Mouse (Mus musculus): ENCODE data around the gene Pcnt. TPM values are rescaled to one million over a fixed set of nuclear protein-coding genes. Genes with fewer than 3 reads are reported as not detected.

The Pcnt gene
- polyA plus RNA-seq, 2 experiments: 17.3 to 32.8 TPM

DNA sequence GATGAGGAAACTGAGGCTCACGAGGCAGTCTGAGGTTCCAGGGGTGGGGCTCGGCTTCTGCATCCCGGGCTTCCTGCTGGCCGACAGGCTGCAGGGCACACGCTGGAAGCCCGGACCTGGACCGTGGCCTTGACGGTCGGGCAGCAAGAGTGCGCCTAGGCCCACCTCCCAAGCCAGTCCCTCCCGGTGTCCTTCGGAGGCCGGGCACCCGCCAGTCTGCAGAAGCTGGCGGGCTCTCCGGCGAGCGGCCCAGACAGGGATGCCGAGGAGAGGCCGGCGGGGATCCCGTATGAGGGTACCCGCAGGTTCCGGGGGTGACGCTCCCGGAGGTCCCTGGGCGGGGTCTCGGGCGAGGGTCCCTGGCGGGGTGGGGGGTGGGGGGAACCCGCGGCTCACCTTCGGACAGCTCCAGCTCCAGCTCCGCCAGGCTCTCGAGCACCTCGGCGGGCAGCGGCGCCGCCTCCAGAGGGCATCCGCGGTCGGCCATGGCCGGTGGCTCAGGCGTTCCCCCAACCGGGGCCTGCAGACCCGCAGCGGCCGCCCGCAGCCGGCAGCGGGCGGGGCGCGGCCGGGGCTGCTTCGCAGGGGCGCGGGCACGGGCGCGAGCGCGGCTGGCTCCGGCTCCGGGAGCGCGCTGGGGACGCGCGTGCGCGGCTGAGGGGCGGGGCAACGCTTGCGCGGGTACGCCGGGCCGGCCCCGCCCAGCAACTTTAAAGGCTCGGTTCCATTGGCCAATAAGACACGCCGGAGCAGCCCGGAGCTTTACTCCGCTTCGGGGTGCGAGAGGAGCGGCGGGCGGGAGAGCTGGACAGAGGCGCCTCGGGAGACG is 97.7 kb downstream of the Pcnt start, which contains the start of gene Dip2a:
Dip2a (minus strand) TSS at position 581 of the 829 bp plus-strand sequence.
- Histone ChIP-seq H3K4me1 (ENCODE audit: control insufficient read depth, insufficient read depth, low read length) (peaks cover 23% of the 10 kb centered on the region), H3K9ac (ENCODE audit: low read depth, low read length, severe bottlenecking) (peak within 1 kb of the TSS; percentile 88), H3K4me3 (replicated peaks; ENCODE audit: low read length) (peak within 1 kb of the TSS; percentile 90), H3K4me2 (replicated peaks; ENCODE audit: low read depth, low read length, severe bottlenecking) (peak within 1 kb of the TSS; percentile 80), H3K9me3 (ENCODE audit: control insufficient read depth, low read length) (no peaks in the 10 kb centered on the region), H3K27ac (replicated peaks; ENCODE audit: low read depth, low read length) (peak within 1 kb of the TSS; percentile 79), H3K36me3 (ENCODE audit: control insufficient read depth, insufficient read depth, low read length) (no peaks in the 10 kb centered on the region), H3K27me3 (ENCODE audit: control insufficient read depth, insufficient read depth, low read length) (no peaks in the 10 kb centered on the region)
- WGBS: 2% methylated on average over 32 of the region's 94 CpGs
- peak; percentile 56; the same call in 1 of the 2 replicates for TF ChIP-seq POLR2A (IDR thresholded peaks at IDR 0.05; ENCODE audit: borderline replicate concordance, extremely low read depth, insufficient read depth, insufficient read length)
- peak; percentile 92 for ATAC-seq (ENCODE audit: low FRiP score, low read depth)
- peak; percentile 87 for DNase-seq (ENCODE audit: low spot score)

DNA sequence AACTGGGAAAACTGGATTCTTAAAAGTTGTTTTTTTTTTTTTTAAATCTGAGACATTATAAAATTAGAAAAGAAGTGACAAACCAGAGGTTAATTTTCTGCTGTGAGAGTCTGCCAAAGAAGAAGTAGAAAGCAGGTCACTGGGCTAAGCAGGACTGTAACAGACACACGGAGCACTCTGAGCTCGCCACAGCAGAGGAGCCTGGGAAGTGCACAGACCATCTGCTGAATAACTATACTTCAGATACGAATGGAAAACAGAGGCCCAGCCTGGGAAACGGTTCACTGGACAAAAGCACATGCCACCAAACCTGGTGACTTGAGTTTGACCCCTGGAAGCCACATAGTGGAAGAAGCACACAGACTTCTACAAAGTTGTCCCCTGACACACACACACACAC is 108.2 kb downstream of the Pcnt start:
- 56% methylated on average over 4 of the region's 4 CpGs for WGBS
- Histone ChIP-seq H3K9ac (ENCODE audit: low read depth, low read length, severe bottlenecking) (no peak overlapping the region), H3K9me3 (ENCODE audit: control insufficient read depth, low read length) (no peaks in the 10 kb centered on the region), H3K36me3 (ENCODE audit: control insufficient read depth, insufficient read depth, low read length) (no peaks in the 10 kb centered on the region), H3K4me1 (ENCODE audit: control insufficient read depth, insufficient read depth, low read length) (no peaks in the 10 kb centered on the region), H3K4me3 (replicated peaks; ENCODE audit: low read length) (no peak overlapping the region), H3K27ac (replicated peaks; ENCODE audit: low read depth, low read length) (no peak overlapping the region), H3K4me2 (replicated peaks; ENCODE audit: low read depth, low read length, severe bottlenecking) (no peak overlapping the region), H3K27me3 (ENCODE audit: control insufficient read depth, insufficient read depth, low read length) (no peaks in the 10 kb centered on the region)
- DNase-seq (ENCODE audit: low spot score) (no peak), ATAC-seq (ENCODE audit: low FRiP score, low read depth) (no peak)
- no peak for TF ChIP-seq POLR2A (IDR thresholded peaks at IDR 0.05; ENCODE audit: borderline replicate concordance, extremely low read depth, insufficient read depth, insufficient read length)

DNA sequence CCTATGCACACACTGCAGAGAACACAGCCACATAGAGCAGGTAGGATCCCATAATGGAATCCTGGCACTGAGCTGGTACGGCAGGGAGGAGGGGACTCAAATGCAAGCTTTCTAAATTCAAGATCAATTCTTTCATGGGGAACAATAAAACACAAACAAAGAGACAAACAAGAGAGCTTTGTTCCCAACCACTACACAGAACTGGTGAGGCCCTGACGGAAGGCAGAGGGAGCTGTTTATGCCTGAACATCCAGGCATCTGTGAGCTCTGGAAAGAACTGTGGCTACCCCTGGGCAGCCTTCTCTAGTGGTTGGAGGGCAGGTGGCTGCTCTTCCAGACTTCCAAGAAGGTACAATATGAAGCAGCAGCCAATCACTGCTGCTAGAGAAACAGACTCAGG is 110.5 kb downstream of the Pcnt start:
- no peak for TF ChIP-seq POLR2A (IDR thresholded peaks at IDR 0.05; ENCODE audit: borderline replicate concordance, extremely low read depth, insufficient read depth, insufficient read length)

DNA sequence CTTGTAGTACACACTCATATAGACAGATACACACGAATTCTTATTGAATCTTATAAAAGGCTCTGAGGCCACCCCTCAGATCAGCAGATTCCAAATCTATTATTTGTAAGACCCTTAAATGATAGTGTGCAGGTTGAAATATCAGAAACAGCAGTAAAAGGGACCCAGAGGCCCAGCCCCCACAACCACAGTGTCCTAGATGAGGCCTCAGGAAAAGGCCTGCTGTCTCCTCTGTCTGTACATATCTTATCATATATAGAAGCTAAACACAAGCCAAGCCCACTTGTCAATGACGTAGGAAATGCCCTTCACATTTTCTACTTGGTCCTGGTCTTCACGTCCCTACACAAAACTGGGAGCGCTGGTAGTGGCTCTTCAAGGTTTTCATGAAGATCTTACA is 113.5 kb downstream of the Pcnt start:
- H3K4me2 ChIP-seq (replicated peaks; ENCODE audit: low read depth, low read length, severe bottlenecking): no peak overlapping the region
- no peaks in the 10 kb centered on the region for H3K9me3 ChIP-seq (ENCODE audit: control insufficient read depth, low read length)
- H3K27me3 ChIP-seq (ENCODE audit: control insufficient read depth, insufficient read depth, low read length): no peaks in the 10 kb centered on the region
- H3K4me3 ChIP-seq (replicated peaks; ENCODE audit: low read length): no peak overlapping the region
- H3K36me3 ChIP-seq (ENCODE audit: control insufficient read depth, insufficient read depth, low read length): 0 out of 2 replicates have a peak, but pooled peaks cover 8% of the 10 kb centered on the region
- 88% methylated on average over 4 of the region's 4 CpGs for WGBS
- H3K9ac ChIP-seq (ENCODE audit: low read depth, low read length, severe bottlenecking): no peak overlapping the region
- TF ChIP-seq POLR2A (IDR thresholded peaks at IDR 0.05; ENCODE audit: borderline replicate concordance, extremely low read depth, insufficient read depth, insufficient read length): no peak
- DNase-seq (ENCODE audit: low spot score) (no peak), ATAC-seq (ENCODE audit: low FRiP score, low read depth) (no peak)
- no peak overlapping the region for H3K27ac ChIP-seq (replicated peaks; ENCODE audit: low read depth, low read length)
- H3K4me1 ChIP-seq (ENCODE audit: control insufficient read depth, insufficient read depth, low read length): no peaks in the 10 kb centered on the region

More for the DNA sequence above, 110.5 kb downstream of the Pcnt start:
- no peak overlapping the region for H3K4me2 ChIP-seq (replicated peaks; ENCODE audit: low read depth, low read length, severe bottlenecking)
- H3K9ac ChIP-seq (ENCODE audit: low read depth, low read length, severe bottlenecking): no peak overlapping the region
- H3K27me3 ChIP-seq (ENCODE audit: control insufficient read depth, insufficient read depth, low read length): no peaks in the 10 kb centered on the region
- no peaks in the 10 kb centered on the region for H3K4me1 ChIP-seq (ENCODE audit: control insufficient read depth, insufficient read depth, low read length)
- H3K9me3 ChIP-seq (ENCODE audit: control insufficient read depth, low read length): no peaks in the 10 kb centered on the region
- ATAC-seq (ENCODE audit: low FRiP score, low read depth): no peak
- DNase-seq (ENCODE audit: low spot score): no peak
- 81% methylated on average over 2 of the region's 2 CpGs for WGBS
- no peak overlapping the region for H3K27ac ChIP-seq (replicated peaks; ENCODE audit: low read depth, low read length)
- H3K36me3 ChIP-seq (ENCODE audit: control insufficient read depth, insufficient read depth, low read length): no peaks in the 10 kb centered on the region
- no peak overlapping the region for H3K4me3 ChIP-seq (replicated peaks; ENCODE audit: low read length)

DNA sequence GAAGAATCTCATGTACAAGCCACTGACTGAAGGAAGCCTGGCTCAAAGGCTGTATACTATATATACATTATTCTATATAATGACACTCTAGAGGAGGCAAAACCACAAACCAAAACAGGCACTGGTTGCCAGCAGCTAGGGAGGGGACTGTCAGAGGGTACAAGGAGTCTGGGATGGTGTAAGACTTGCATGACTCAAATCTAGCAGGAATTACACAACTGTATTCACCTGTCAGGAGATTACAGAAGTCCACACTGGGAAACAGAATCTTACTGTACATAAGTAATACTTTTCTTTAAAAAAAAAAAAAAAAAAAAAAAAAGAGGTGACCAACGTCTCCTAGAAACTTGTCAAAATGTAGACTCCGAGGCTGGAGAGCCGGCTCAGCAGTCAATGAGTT is 114.0 kb downstream of the Pcnt start:
- Histone ChIP-seq H3K36me3 (ENCODE audit: control insufficient read depth, insufficient read depth, low read length) (peaks cover 8% of the 10 kb centered on the region; the same call in 1 of the 2 replicates), H3K4me3 (replicated peaks; ENCODE audit: low read length) (no peak overlapping the region), H3K4me2 (replicated peaks; ENCODE audit: low read depth, low read length, severe bottlenecking) (no peak overlapping the region), H3K27ac (replicated peaks; ENCODE audit: low read depth, low read length) (no peak overlapping the region), H3K9ac (ENCODE audit: low read depth, low read length, severe bottlenecking) (no peak overlapping the region), H3K4me1 (ENCODE audit: control insufficient read depth, insufficient read depth, low read length) (no peaks in the 10 kb centered on the region), H3K27me3 (ENCODE audit: control insufficient read depth, insufficient read depth, low read length) (no peaks in the 10 kb centered on the region), H3K9me3 (ENCODE audit: control insufficient read depth, low read length) (no peaks in the 10 kb centered on the region)
- ATAC-seq (ENCODE audit: low FRiP score, low read depth): no peak
- 76% methylated on average over 3 of the region's 3 CpGs for WGBS
- TF ChIP-seq POLR2A (IDR thresholded peaks at IDR 0.05; ENCODE audit: borderline replicate concordance, extremely low read depth, insufficient read depth, insufficient read length): no peak
- no peak for DNase-seq (ENCODE audit: low spot score)
